29 mouse cellular contexts compared by ENCODE assay signal in the genomic region with DNA sequence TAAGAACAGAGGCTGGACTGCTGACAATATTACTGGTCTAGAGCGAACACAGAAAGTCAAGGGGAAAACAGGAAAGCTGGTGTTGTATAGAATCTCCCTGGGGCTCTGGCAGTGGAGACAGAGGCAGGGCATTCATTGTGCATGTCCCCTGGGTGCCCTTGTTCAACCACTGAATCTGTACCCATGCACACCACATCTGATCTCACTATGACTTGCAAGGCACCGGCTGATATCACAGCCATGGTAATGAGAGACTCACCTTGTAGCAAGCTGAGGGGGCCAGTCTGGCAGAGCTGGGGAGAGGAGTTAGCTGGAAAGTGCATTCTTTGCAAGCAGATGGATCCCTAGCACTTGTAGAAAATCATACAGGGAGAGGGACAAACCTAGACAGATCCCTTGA.
"Had no signal": no experiment of that assay in that cellular context is flagged by ENCODE, and none has a peak within 500 bp of the region (broad histone marks: within the 10 kb centered on the region; RNA-seq: fewer than 3 reads in every experiment).

No protein-coding gene starts in this region.

- H3K27ac ChIP-seq: heart, embryonic 13.5 days; heart, embryonic 15.5 days; hindbrain, embryonic 10.5 days; hindbrain, embryonic 12.5 days; hindbrain, embryonic 13.5 days; hindbrain, embryonic 14.5 days; hindbrain, embryonic 15.5 days; hindbrain, postnatal 0 days; intestine, embryonic 15.5 days; kidney, embryonic 15.5 days; kidney, postnatal 0 days; layer of hippocampus, adult 2 months; left cerebral cortex, adult 2 months had no signal

- H3K4me3 ChIP-seq: heart, embryonic 12.5 days; heart, embryonic 13.5 days; heart, embryonic 15.5 days; hindbrain, embryonic 10.5 days; hindbrain, embryonic 12.5 days; hindbrain, embryonic 13.5 days; hindbrain, embryonic 15.5 days; intestine, embryonic 15.5 days; kidney, embryonic 15.5 days; layer of hippocampus, adult 2 months; left cerebral cortex, adult 2 months had no signal

- DNase-seq: heart, postnatal 10 days; heart, postnatal 14 days; heart, postnatal 36 days; kidney, adult 11 months; kidney, adult 18-20 months; kidney, adult 2 months; kidney, adult 8-10 months; kidney, adult 9 months; kidney, postnatal 10 days; kidney, postnatal 14 days; kidney, postnatal 25 days; kidney, postnatal 36 days; kidney, postnatal 4 days; layer of hippocampus, adult 9-11 months; layer of hippocampus, postnatal 36 days had no signal

- H3K9me3 ChIP-seq: heart, embryonic 12.5 days; heart, embryonic 13.5 days; heart, embryonic 15.5 days; hindbrain, embryonic 10.5 days; hindbrain, embryonic 12.5 days; hindbrain, embryonic 13.5 days; hindbrain, embryonic 15.5 days; intestine, embryonic 15.5 days; kidney, embryonic 15.5 days had no signal

- H3K27me3 ChIP-seq: heart, embryonic 12.5 days; heart, embryonic 13.5 days; heart, embryonic 15.5 days; hindbrain, embryonic 13.5 days; hindbrain, embryonic 15.5 days; intestine, embryonic 15.5 days; kidney, embryonic 15.5 days had no signal

- H3K9ac ChIP-seq: heart, embryonic 12.5 days; heart, embryonic 13.5 days; heart, embryonic 15.5 days; hindbrain, embryonic 12.5 days; hindbrain, embryonic 13.5 days; hindbrain, embryonic 14.5 days; hindbrain, embryonic 15.5 days; intestine, embryonic 15.5 days; kidney, embryonic 15.5 days had no signal

- H3K4me2 ChIP-seq: heart, embryonic 12.5 days; heart, embryonic 13.5 days; heart, embryonic 15.5 days; hindbrain, embryonic 12.5 days; hindbrain, embryonic 13.5 days; hindbrain, embryonic 14.5 days; hindbrain, embryonic 15.5 days; intestine, embryonic 15.5 days; kidney, embryonic 15.5 days had no signal

- H3K4me1 ChIP-seq: hindbrain, embryonic 12.5 days; hindbrain, embryonic 13.5 days; hindbrain, embryonic 15.5 days; intestine, embryonic 15.5 days had no signal

- H3K36me3 ChIP-seq: heart, embryonic 12.5 days; heart, embryonic 13.5 days; heart, embryonic 15.5 days; hindbrain, embryonic 10.5 days; hindbrain, embryonic 12.5 days; hindbrain, embryonic 13.5 days; hindbrain, embryonic 15.5 days; intestine, embryonic 15.5 days; kidney, embryonic 15.5 days had no signal
